Mouse (Mus musculus) erythroblast, embryonic 14.5 days (primary cell): ENCODE data around the gene Grm8.

Experiments
- GATA1 ChIP-seq: IDR thresholded peaks from 2 replicates; pipeline ENCODE4 v1.6.1; 2012; ENCODE audit warnings: low read length, inconsistent platforms, mixed read lengths
- TAL1 ChIP-seq: IDR thresholded peaks from 3 replicates; pipeline ENCODE4 v1.6.1; 2012; ENCODE audit warnings: low read length, inconsistent platforms, mixed read lengths

GRCm38 (mm10) chr6:27806741-27807140 is 328.2 kb downstream of the Grm8 start:
- TF ChIP-seq TAL1, result no peak
- TF ChIP-seq GATA1, result no peak
